Comparison of ENCODE assay signal across 12 mouse cellular contexts in the genomic region with DNA sequence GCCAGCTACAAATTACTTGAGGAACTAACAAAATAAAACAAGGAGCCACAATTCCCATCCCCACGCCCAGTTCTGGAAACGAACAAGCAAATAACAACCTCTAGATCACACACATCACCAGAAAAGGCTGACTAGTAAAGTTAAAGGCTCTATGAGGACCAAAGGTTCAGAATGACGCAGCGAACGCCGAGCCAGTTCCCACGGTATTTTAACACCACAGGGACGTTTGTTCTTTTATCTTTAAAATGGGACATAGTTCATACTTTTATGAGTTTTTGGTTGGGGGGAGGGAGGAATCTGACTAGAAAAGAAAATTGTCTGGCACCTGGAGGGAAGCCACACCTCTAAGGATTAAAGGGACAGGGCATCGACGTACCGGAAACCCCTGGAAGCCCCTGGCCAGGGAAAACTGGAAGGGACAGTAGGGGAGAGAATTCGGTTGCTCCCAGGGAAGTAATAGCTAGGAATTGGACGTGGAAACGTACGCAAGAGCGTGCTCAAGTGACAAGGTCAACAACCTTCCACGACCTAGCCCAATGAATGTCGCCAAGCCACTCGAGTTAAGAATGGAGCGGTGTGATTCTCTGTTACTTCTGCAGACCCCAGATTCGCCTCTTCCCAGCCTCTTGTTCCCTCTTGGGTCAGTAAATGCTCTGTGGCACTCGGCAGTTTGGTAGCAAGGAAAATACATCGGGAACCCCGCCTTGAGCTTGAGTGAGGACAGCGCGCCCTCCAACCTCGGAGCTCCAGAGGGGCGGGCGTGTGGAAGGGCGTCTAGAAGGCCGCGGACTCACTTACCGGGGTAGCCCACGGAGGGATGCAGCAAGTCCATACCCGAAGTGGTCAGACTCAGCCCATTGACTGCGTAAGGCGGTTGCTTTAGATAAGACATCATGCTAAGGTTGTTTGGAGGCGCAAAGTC. TPM values are rescaled to one million over a fixed set of nuclear protein-coding genes. Genes with fewer than 3 reads are reported as not detected.
DNase-seq lines count a peak whose midpoint lies in the region; ATAC-seq lines count a peak whose summit lies in the region.
"Had no signal": no experiment of that assay in that cellular context is flagged by ENCODE, and none has a peak within 500 bp of the region (broad histone marks: within the 10 kb centered on the region; RNA-seq: fewer than 3 reads in every experiment).

No protein-coding gene starts in this region.

- no peaks in the 10 kb centered on the region for H3K9me3 ChIP-seq in hindbrain, embryonic 10.5 days
- no peaks in the 10 kb centered on the region for H3K9me3 ChIP-seq in midbrain, embryonic 15.5 days

- H3K9ac ChIP-seq in midbrain, embryonic 15.5 days = peak overlapping the region; percentile 35

- H3K4me1 ChIP-seq in hindbrain, embryonic 10.5 days (replicated peaks) = peaks cover 30% of the 10 kb centered on the region
- peaks cover 16% of the 10 kb centered on the region for H3K4me1 ChIP-seq in midbrain, embryonic 15.5 days

- peak; percentile 27 to 41 for DNase-seq in cerebellum, postnatal 10 days
- DNase-seq in cerebellum, adult 11-12 months = no peak
- peak; percentile 53 for DNase-seq in embryo, embryonic 9.5 days (ENCODE audit: extremely low spot score)
- peak; percentile 60 for DNase-seq in hindbrain, embryonic 10.5 days (ENCODE audit: low spot score)
- DNase-seq in left cerebral cortex, adult 11 months (ENCODE audit: low spot score) = no peak
- DNase-seq in spleen, postnatal 10 days (ENCODE audit: low spot score in 2 of 2) = no peak
- no peak for DNase-seq in testis, postnatal 10 days (ENCODE audit: low spot score)
- DNase-seq: gastrocnemius, postnatal 25 days; layer of hippocampus, adult 9-11 months had no signal

- peak overlapping the region; percentile 62; the same call in 1 of the 2 replicates for H3K27ac ChIP-seq in hindbrain, embryonic 10.5 days
- peak overlapping the region; percentile 54 for H3K27ac ChIP-seq in midbrain, embryonic 15.5 days

- WGBS in hindbrain, embryonic 10.5 days = 9% methylated on average over 38 of the region's 38 CpGs
- WGBS in midbrain, embryonic 15.5 days = 4% methylated on average over 38 of the region's 38 CpGs

- no peaks in the 10 kb centered on the region for H3K36me3 ChIP-seq in hindbrain, embryonic 10.5 days
- no peaks in the 10 kb centered on the region for H3K36me3 ChIP-seq in midbrain, embryonic 15.5 days (replicated peaks)

- peaks cover 100% of the 10 kb centered on the region for H3K27me3 ChIP-seq in hindbrain, embryonic 10.5 days (ENCODE audit: insufficient read depth, poor library complexity, severe bottlenecking)
- H3K27me3 ChIP-seq in midbrain, embryonic 15.5 days (replicated peaks) = peaks cover 7% of the 10 kb centered on the region; the same call in 1 of the 2 replicates

- ATAC-seq in midbrain, embryonic 15.5 days (replicated peaks) = 0 out of 2 replicates have a peak, but pooled peaks have one; percentile 35

- peak overlapping the region; percentile 49 for H3K4me2 ChIP-seq in midbrain, embryonic 15.5 days
- H3K4me2 ChIP-seq: liver, embryonic 11.5 days had no signal

- peak overlapping the region; percentile 51 for H3K4me3 ChIP-seq in hindbrain, embryonic 10.5 days
- H3K4me3 ChIP-seq in midbrain, embryonic 15.5 days = peak overlapping the region; percentile 43

RNA-seq across cellular contexts. Expression of a gene that starts 11.7 kb away (rescaled TPM):
- 15.4 and 19.3 TPM in 2 replicates for polyA plus RNA-seq in hindbrain, embryonic 10.5 days (2016; fragmentation: Nextera tagmentation; extraction: Ambion mirVana)
- polyA plus RNA-seq in midbrain, embryonic 15.5 days (2015; fragmentation: Nextera tagmentation; extraction: Ambion mirVana) = 83.5 and 83.6 TPM in 2 replicates
- polyA plus RNA-seq: liver, embryonic 11.5 days; urinary bladder, adult 2 months had no signal

Comparison
In these comparisons a context has a peak if more than half of its experiments do, and no peak if none do; other contexts are left out.
1. DNase-seq: peak in cerebellum, postnatal 10 days (2 of 2), embryo, embryonic 9.5 days (single experiment) and hindbrain, embryonic 10.5 days (single experiment); none in cerebellum, adult 11-12 months (single experiment), left cerebral cortex, adult 11 months (single experiment), spleen, postnatal 10 days (0 of 2) and testis, postnatal 10 days (single experiment).